Mouse (Mus musculus) liver (tissue): ENCODE measurements at regions not wholly inside any gene's neighbourhood (a gene's known extent, or its start where the extent isn't known, plus 50 kb on each side); places are given as distances from the start of the nearest gene placed in this dataset.

ENCODE experiments used
- DNase-seq: peaks from one replicate; pipeline ENCODE4 v3.0.0-alpha.2; 2020; ENCODE audit warnings: mixed read lengths

DNA sequence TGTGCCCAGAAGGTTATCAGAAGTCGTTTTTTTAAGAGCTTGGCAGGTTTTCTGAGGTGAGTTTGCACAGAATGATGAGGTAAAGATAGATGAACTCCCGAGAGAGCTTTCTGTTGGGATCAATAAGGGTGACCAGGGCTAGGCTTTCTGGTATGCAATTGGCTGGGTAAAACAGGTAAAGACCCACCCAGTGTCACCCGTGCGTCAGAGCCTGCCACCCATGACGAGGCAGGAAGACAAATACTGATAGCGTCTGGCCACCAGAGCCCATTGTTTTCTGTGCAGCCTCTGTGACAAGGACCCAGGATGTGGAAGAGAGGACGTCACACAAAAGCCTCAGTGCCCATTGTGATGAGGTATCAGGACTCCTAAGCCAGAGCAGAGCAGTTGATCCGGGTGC lies 58.0 kb upstream of the Vps8 start:
- DNase-seq: no peak

DNA sequence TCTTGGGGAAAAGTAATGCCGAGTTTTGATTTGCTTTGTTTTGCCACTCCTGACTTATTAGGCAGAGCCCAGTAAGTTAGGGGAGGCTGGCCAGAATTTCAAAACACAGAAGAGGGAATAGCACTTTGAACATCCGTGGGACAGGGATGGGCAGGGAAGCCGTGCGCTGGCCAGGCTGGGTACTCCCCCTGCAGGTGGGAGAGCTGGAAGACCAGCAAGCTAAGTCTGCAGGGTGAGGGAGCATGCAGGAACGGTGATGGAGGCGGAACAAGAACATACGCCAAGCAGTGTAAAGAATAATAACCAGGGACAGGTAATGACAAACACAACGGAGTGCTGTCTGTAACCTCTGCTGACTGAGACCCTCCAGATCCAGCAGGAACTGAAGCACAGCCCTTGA lies 55.5 kb upstream of the Vps8 start:
- DNase-seq: peak; percentile 59

DNA sequence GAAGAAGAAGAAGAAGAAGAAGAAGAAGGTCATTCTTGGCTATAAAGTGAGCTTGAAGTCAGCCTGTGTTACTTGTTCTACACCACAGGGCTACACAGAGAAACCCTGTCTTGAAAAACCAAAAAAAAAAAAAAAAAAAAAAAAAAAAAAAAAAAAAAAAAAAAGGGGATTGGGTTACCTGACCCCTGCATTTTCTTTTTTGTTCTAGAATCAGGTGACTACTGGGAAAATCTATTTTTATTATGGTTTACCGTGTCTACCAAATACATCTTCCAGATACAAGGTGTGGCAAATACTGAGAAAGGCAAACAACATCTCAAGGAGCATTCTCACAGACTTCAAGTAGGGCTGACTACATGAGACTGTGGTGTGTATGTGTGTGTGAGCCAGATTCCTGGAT lies 54.1 kb upstream of the Vps8 start:
- no peak for DNase-seq

DNA sequence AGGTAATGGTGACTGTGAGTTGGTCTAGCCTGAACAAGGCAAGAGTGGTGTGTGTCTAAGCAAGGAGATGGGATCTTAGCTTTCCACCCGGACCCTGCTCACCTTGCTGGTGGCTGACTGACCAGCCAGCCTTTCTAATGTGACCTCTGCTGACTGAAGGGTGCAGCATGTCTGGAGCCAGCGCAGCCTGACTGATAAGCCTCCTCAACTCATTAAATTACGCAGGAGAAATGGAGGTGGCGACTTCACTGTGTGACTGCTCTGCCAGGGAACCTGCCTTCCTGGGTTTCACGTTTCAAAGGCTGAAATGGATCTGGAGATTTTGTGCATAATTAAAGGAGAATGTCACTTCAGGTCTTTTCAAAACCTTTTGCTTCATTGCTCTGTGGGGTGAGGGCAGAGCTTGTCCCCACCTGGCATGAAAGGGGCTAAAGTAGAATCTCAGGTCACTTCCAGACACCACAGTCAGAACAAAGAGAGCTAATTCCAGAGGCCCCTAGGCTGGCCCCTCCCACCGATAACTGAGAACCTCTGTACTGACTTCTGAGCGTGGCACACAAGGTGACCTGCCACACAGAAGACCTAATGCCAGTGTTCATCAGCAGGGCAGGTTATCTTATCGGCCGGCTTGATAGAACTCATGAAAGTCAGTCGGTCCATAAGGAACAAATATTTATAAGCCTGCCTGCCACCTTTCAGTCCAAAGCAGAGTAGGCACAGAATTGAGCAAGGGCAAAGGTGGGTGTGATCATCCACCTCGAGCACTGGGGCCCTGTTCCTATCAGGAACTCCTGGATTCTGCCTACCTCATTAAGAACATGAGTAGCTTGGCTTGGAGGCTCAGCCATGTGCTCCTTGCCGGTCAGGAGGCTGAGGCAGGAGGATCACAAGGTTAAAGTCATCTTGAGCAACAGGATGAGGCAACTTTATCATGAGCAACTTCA lies 53.1 kb upstream of the Vps8 start:
- DNase-seq: no peak
